Mouse (Mus musculus) megakaryocyte-erythroid progenitor cell, adult 5 weeks (primary cell): ENCODE measurements around the gene Dpm2. TPM values are rescaled to one million over a fixed set of nuclear protein-coding genes. Genes with fewer than 3 reads are reported as not detected.

Experiments used
- polyA plus RNA-seq: library from polyadenylated mRNA; stranded (reverse); fragments of >175 nt; gene quantifications from 2 replicates; pipeline ENCODE4 v1.2.3, GENCODE M21; 2012

Gene Dpm2
- polyA plus RNA-seq = 7.6 and 9.2 TPM in 2 replicates

GRCm38 (mm10) chr2:32570698-32571494, at the start of gene Dpm2:
Gene Dpm2, plus strand, starts transcription at chr2:32570858.

GRCm38 (mm10) chr2:32534733-32535471, 35.8 kb upstream of the Dpm2 start, which contains the start of gene Fam102a:
Gene Fam102a, plus strand, starts transcription at chr2:32535332.

GRCm38 (mm10) chr2:32574497-32574896, 3.8 kb downstream of the Dpm2 start, which contains the start of gene Pip5kl1:
Gene Pip5kl1, plus strand, starts transcription at chr2:32574797.

GRCm38 (mm10) chr2:32575586-32576160, 5.0 kb downstream of the Dpm2 start, which contains the start of gene 9430097D07Rik:
Gene 9430097D07Rik, minus strand, starts transcription at chr2:32575684.

GRCm38 (mm10) chr2:32586871-32587351, 16.3 kb downstream of the Dpm2 start, which contains the start of gene St6galnac4:
Gene St6galnac4, plus strand, starts transcription at chr2:32587095.

GRCm38 (mm10) chr2:32599409-32599808, 28.8 kb downstream of the Dpm2 start, which contains the start of gene St6galnac6:
Gene St6galnac6, plus strand, starts transcription at chr2:32599709.

GRCm38 (mm10) chr2:32621517-32621859, 50.8 kb downstream of the Dpm2 start, which contains the start of gene Ak1:
Gene Ak1, plus strand, starts transcription at chr2:32621758.

Other genes with a start within 250 kb of the Dpm2 start
- gene Ciz1, start 218.5 kb upstream of the Dpm2 start, polyA plus RNA-seq = 331 and 409 TPM in 2 replicates
- 0.74 and 0.85 TPM in 2 replicates for gene Dnm1, start 217.5 kb upstream of the Dpm2 start, polyA plus RNA-seq
- 47.1 and 56.7 TPM in 2 replicates for gene 1110008P14Rik, start 188.9 kb upstream of the Dpm2 start, polyA plus RNA-seq
- gene Lcn2, start 182.6 kb upstream of the Dpm2 start, polyA plus RNA-seq = 344 and 392 TPM in 2 replicates
- gene Ptges2, start 175.0 kb upstream of the Dpm2 start, polyA plus RNA-seq = 5.8 and 6.1 TPM in 2 replicates
- 3.2 and 6.1 TPM in 2 replicates for gene Naif1, start 120.4 kb upstream of the Dpm2 start, polyA plus RNA-seq
- gene Slc25a25, start 119.4 kb upstream of the Dpm2 start, polyA plus RNA-seq = 21.5 and 26.0 TPM in 2 replicates
- gene Fam102a, start 35.5 kb upstream of the Dpm2 start, polyA plus RNA-seq = 11.1 and 12.4 TPM in 2 replicates
- 0.05 TPM in 1 of 2 replicates, not detected in the other for gene Pip5kl1, start 3.9 kb downstream of the Dpm2 start, polyA plus RNA-seq
- not detected in 2 replicates for gene 9430097D07Rik, start 4.8 kb downstream of the Dpm2 start, polyA plus RNA-seq
- gene St6galnac4, start 16.2 kb downstream of the Dpm2 start, polyA plus RNA-seq = 50.3 and 53.0 TPM in 2 replicates
- gene St6galnac6, start 28.9 kb downstream of the Dpm2 start, polyA plus RNA-seq = 45.6 and 49.4 TPM in 2 replicates
- gene Ak1, start 50.9 kb downstream of the Dpm2 start, polyA plus RNA-seq = 1.7 and 1.8 TPM in 2 replicates
- 118 and 140 TPM in 2 replicates for gene Eng, start 75.7 kb downstream of the Dpm2 start, polyA plus RNA-seq
- 78.9 and 81.0 TPM in 2 replicates for gene Fpgs, start 133.3 kb downstream of the Dpm2 start, polyA plus RNA-seq
- gene Cdk9, start 142.2 kb downstream of the Dpm2 start, polyA plus RNA-seq = 176 and 211 TPM in 2 replicates
- 27.2 and 35.4 TPM in 2 replicates for gene Sh2d3c, start 150.2 kb downstream of the Dpm2 start, polyA plus RNA-seq
- not detected in 2 replicates for gene 6330409D20Rik, start 170.2 kb downstream of the Dpm2 start, polyA plus RNA-seq
- 52.2 and 76.1 TPM in 2 replicates for gene Tor2a, start 186.4 kb downstream of the Dpm2 start, polyA plus RNA-seq
- gene Ttc16, start 204.8 kb downstream of the Dpm2 start, polyA plus RNA-seq = 0.08 and 0.30 TPM in 2 replicates
- gene Ptrh1, start 204.9 kb downstream of the Dpm2 start, polyA plus RNA-seq = 4.8 and 6.7 TPM in 2 replicates
- not detected in 2 replicates for gene Cfap157, start 213.6 kb downstream of the Dpm2 start, polyA plus RNA-seq